Mouse (Mus musculus) stomach, postnatal 0 days (tissue): ENCODE measurements at regions not wholly inside any gene's neighbourhood (a gene's known extent, or its start where the extent isn't known, plus 50 kb on each side); places are given as distances from the start of the nearest gene placed in this dataset.

Experiments
- ATAC-seq: fragments of 200-750 bp; cut with Nextera tagmentation; 2 replicates; pipeline ENCODE4 v1.8.0; 2017; ENCODE audit not compliant: low FRiP score, low TSS enrichment
- DNase-seq: peaks from one replicate; pipeline ENCODE4 v3.0.0-alpha.2; 2016; ENCODE audit warnings: low spot score
- H3K27ac ChIP-seq: fragments of 300-500 bp; sonication (generic); replicated peaks from 2 replicates; pipeline ENCODE4 v1.5.1; 2014; ENCODE audit warnings: mild to moderate bottlenecking, control low read depth
- H3K27me3 ChIP-seq: fragments of 300-500 bp; sonication (generic); 2 replicates; pipeline ENCODE4 v1.6.1; 2014; ENCODE audit warnings: low read length; ENCODE audit not compliant: control insufficient read depth, insufficient read depth
- H3K36me3 ChIP-seq: fragments of 300-500 bp; sonication (generic); 2 replicates; pipeline ENCODE4 v1.6.1; 2014; ENCODE audit warnings: low read length, mixed read lengths; ENCODE audit not compliant: control insufficient read depth, insufficient read depth
- H3K4me1 ChIP-seq: fragments of 300-500 bp; sonication (generic); replicated peaks from 2 replicates; pipeline ENCODE4 v1.6.1; 2014; ENCODE audit warnings: antibody characterized with exemption; ENCODE audit not compliant: control insufficient read depth, insufficient read depth
- H3K4me2 ChIP-seq: fragments of 300-500 bp; sonication (generic); replicated peaks from 2 replicates; pipeline ENCODE4 v1.6.1; 2014; ENCODE audit warnings: low read depth, mild to moderate bottlenecking, control low read depth, moderate library complexity
- H3K4me3 ChIP-seq: fragments of 300-500 bp; sonication (generic); 2 replicates; pipeline ENCODE4 v1.5.1; 2014; ENCODE audit warnings: low read depth, low read length, control low read depth
- H3K9ac ChIP-seq: fragments of 300-500 bp; sonication (generic); 2 replicates; pipeline ENCODE4 v1.6.1; 2014; ENCODE audit warnings: mild to moderate bottlenecking, low read length, control low read depth, mixed read lengths
- H3K9me3 ChIP-seq: fragments of 300-500 bp; sonication (generic); 2 replicates; pipeline ENCODE4 v1.6.1; 2016; ENCODE audit warnings: low read length; ENCODE audit not compliant: control insufficient read depth
- CTCF ChIP-seq: IDR thresholded peaks from 2 replicates; pipeline ENCODE4 v1.5.1; 2016; ENCODE audit warnings: antibody characterized with exemption, low read depth, mild to moderate bottlenecking, moderate library complexity
- EP300 ChIP-seq: optimal IDR thresholded peaks from 2 replicates; pipeline ENCODE3; 2016; ENCODE audit warnings: antibody characterized with exemption
- WGBS: fragments of 180-500 bp; shearing (Covaris S2); extraction: QIAGEN DNeasy Blood & Tissue Kit; methylation state at CpG from one replicate; pipeline ENCODE4 v1.1.7; 2014; 5-methylcytosine and 5-hydroxymethylcytosine counted together

DNA sequence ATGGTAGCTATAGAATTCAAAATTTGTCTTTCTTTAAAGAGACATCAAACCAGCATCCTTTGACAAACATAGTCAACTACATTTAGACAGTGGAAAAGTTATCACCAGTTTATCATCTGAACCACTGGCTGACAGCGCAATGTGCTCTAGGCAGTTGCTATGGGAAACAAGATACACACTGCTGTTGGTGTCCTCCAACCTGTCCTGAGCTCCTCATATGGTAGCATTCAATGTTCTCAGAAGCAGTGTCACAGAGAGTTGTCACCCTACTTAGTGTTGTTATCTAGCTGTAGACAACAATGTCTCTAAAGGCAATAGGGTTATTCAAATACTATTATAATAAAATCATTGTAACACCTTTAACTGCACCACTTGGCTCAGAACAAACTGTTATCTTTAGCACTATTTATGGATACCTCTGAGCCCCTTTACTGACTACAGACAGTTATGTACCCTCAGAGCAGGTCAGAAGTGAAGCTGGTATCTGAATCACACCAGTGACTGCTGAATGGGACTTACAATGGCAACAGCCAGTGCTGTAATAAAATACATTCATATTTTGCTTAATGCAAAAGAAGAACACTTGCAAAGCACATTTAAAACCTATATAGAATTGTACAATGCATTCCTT, 2747.9 kb upstream of the Gm6569 start:
- WGBS: 79% methylated on average over 1 of the region's 1 CpGs
- no peak overlapping the region for H3K4me3 ChIP-seq

DNA sequence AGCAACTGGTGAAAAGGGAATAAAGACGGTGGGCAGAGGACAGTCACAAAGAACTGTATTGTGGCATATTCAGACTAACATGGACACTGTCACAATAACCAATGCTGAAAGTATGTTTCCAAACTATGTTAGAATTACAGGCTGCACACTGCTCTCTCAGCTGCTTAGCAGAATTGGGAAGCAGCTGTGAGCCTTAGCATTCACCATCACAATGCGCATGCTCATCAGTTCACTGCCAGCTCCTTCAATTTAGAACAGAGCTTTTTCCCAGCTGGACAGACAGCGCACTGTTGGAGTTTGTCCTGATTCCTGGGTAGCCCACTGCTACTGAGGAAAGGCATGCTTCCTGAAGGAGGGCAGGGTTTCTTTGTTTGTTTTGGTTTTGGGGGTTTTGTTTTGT, 2735.2 kb upstream of the Gm6569 start:
- ATAC-seq (no peak), DNase-seq (no peak)
- TF ChIP-seq EP300: no peak
- H3K27me3 ChIP-seq: no peaks in the 10 kb centered on the region
- H3K4me2 ChIP-seq: no peak overlapping the region
- H3K9me3 ChIP-seq: no peaks in the 10 kb centered on the region
- H3K4me1 ChIP-seq: no peaks in the 10 kb centered on the region
- no peaks in the 10 kb centered on the region for H3K36me3 ChIP-seq
- no peak overlapping the region for H3K4me3 ChIP-seq
- no peak overlapping the region for H3K27ac ChIP-seq
- WGBS: 78% methylated on average over 3 of the region's 3 CpGs
- no peak overlapping the region for H3K9ac ChIP-seq

More for the DNA sequence above, 2747.9 kb upstream of the Gm6569 start:
- Histone ChIP-seq H3K4me1 (no peaks in the 10 kb centered on the region), H3K4me2 (no peak overlapping the region), H3K9me3 (no peaks in the 10 kb centered on the region), H3K36me3 (no peaks in the 10 kb centered on the region), H3K27ac (no peak overlapping the region), H3K27me3 (no peaks in the 10 kb centered on the region), H3K9ac (no peak overlapping the region)
- TF ChIP-seq CTCF (no peak), EP300 (no peak)
- ATAC-seq (no peak), DNase-seq (no peak)

DNA sequence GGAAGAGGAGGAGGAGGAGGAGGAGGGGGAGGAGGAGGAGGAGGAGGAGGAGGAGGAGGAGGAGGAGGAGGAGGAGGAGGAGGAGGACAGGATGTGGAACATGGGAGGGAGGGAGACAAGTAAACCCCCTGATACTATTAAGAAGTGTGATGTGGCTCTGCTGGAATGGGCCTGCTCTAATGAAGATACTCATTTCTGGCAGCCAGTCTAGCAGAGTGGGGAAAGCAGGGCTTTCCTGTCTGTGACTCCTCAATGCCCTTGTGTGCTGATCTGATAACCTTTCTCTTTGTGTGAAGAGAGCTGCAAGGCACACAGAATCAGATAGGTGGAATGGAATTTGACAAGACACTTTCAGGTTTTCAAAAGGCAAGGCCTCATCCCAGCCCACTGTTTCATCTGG, 2704.6 kb upstream of the Gm6569 start:
- no peak for TF ChIP-seq EP300
- TF ChIP-seq CTCF: no peak
- no peaks in the 10 kb centered on the region for H3K36me3 ChIP-seq
- no peaks in the 10 kb centered on the region for H3K27me3 ChIP-seq

DNA sequence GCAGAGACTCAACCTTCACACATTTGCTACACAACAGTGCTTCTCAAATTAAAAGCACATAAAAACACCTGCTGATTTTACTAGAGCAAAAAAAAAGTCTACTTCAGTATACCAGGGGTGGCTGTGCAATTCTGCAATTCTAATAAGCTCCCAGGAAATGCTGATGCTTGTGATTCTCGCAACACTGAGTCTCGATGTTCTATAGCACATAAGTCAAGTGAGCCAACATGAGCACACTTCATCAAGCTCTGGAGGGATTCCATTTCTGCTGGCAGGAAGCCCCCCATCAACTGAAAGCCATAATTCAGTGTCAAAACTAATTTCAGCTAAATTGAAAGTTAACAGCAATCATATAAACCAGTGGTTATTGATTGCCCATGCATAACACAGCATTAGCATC, 2676.7 kb upstream of the Gm6569 start:
- WGBS: 64% methylated on average over 2 of the region's 2 CpGs
- H3K27me3 ChIP-seq: no peaks in the 10 kb centered on the region
- H3K27ac ChIP-seq: no peak overlapping the region
- ATAC-seq: no peak
- no peak overlapping the region for H3K4me2 ChIP-seq
- no peaks in the 10 kb centered on the region for H3K36me3 ChIP-seq
- DNase-seq: no peak
- no peak for TF ChIP-seq EP300
- no peak for TF ChIP-seq CTCF
- H3K4me3 ChIP-seq: no peak overlapping the region
- H3K4me1 ChIP-seq: no peaks in the 10 kb centered on the region
- no peaks in the 10 kb centered on the region for H3K9me3 ChIP-seq
- no peak overlapping the region for H3K9ac ChIP-seq

More for the DNA sequence above, 2704.6 kb upstream of the Gm6569 start:
- DNase-seq: no peak
- Histone ChIP-seq H3K9me3 (no peaks in the 10 kb centered on the region), H3K4me2 (no peak overlapping the region), H3K9ac (no peak overlapping the region), H3K27ac (no peak overlapping the region), H3K4me3 (no peak overlapping the region), H3K4me1 (no peaks in the 10 kb centered on the region)
- ATAC-seq: no peak

DNA sequence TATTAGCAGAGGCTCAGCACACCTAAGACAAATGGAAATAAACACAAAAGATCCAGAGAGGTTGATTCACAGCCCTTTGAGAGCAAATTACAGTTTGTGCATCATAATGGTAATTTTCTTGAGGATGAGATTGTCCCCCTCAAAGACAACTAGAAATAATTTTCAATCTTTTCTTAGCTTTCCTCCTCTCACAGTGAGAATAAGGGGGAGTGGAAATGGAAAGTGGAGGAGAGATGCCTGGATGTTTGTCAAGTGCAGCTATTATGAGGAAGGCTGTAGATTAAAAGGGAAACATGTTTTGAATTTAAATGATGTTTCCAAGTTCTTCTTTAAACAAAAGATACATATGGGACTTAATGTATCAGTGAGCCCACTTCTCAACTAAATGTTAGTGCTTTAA, 2672.3 kb upstream of the Gm6569 start:
- Histone ChIP-seq H3K36me3 (no peaks in the 10 kb centered on the region), H3K27me3 (no peaks in the 10 kb centered on the region), H3K4me3 (no peak overlapping the region), H3K9ac (no peak overlapping the region), H3K27ac (no peak overlapping the region), H3K4me2 (no peak overlapping the region), H3K4me1 (no peaks in the 10 kb centered on the region), H3K9me3 (no peaks in the 10 kb centered on the region)
- ATAC-seq (no peak), DNase-seq (no peak)
- TF ChIP-seq CTCF: no peak
- no peak for TF ChIP-seq EP300

DNA sequence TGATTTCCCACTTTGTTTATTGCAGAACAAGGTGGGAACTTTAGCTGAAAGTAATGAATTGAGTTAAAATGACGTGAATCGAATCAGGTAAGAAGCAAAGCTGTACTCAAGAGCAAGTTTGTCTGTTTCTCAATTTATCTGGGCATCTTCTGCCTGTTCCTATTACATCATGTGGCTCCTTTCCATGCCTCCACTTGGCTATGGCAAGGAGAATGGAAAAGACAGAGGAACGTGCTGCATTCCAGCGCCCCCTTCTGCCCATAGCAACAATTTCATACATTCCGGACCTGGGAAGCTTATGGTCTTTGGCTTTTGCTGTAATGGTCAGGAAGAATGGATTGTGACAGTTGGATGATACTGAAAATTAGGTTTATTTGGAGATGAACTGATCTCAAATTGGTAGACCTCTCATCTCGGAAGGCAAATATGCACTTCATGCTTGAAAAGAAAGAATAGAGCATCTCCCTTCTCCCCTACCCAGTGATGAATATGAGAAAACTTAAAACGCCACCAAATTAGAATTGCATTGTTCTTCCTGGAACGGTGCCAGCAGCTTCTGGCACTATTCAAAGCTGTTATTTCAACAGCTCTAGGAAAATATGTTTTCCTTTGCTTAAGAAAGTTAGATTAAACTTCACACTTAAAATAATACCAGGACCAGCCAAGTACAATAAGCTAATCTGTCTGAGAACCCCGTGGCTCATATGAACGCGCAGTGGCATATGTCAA, 2639.2 kb upstream of the Gm6569 start:
- no peaks in the 10 kb centered on the region for H3K27me3 ChIP-seq

More for the DNA sequence above, 2639.2 kb upstream of the Gm6569 start:
- no peaks in the 10 kb centered on the region for H3K9me3 ChIP-seq
- 44% methylated on average over 11 of the region's 11 CpGs for WGBS
- H3K4me3 ChIP-seq: no peak overlapping the region
- no peak for ATAC-seq
- TF ChIP-seq CTCF (peak; percentile 58), EP300 (no peak)
- H3K9ac ChIP-seq: no peak overlapping the region
- no peaks in the 10 kb centered on the region for H3K4me1 ChIP-seq
- DNase-seq: no peak
- H3K27ac ChIP-seq: no peak overlapping the region
- no peaks in the 10 kb centered on the region for H3K36me3 ChIP-seq
- H3K4me2 ChIP-seq: no peak overlapping the region
